Mouse (Mus musculus): ENCODE results near the gene Sf3b1. TPM values are rescaled to one million over a fixed set of nuclear protein-coding genes. Genes with fewer than 3 reads are reported as not detected.

Gene Sf3b1
- polyA plus RNA-seq, 1 experiment from 2014 or later, result 86.5 TPM

- Histone ChIP-seq H3K4me3 (ENCODE audit: inconsistent target) (no peak overlapping the region), H3K27ac (no peak overlapping the region), H3K79me2 (ENCODE audit: inconsistent target) (no peaks in the 10 kb centered on the region), H3K36me3 (ENCODE audit: inconsistent target) (no peaks in the 10 kb centered on the region)
- WGBS (ENCODE audit: missing documents), result 56% methylated on average over 3 of the region's 3 CpGs
These were observed 82.6 kb downstream of the Sf3b1 start for GRCm38 (mm10) chr1:54944648-54945047.

GRCm38 (mm10) chr1:54935466-54935865 lies 91.8 kb downstream of the Sf3b1 start:
- WGBS (ENCODE audit: missing documents), result 86% methylated on average over 3 of the region's 3 CpGs
- Histone ChIP-seq H3K79me2 (ENCODE audit: inconsistent target) (no peaks in the 10 kb centered on the region), H3K4me3 (ENCODE audit: inconsistent target) (no peak overlapping the region), H3K27ac (no peak overlapping the region), H3K36me3 (ENCODE audit: inconsistent target) (no peaks in the 10 kb centered on the region)

Other genes with a start within 250 kb of the Sf3b1 start
- 20.2 to 33.0 TPM (median 32.0 TPM) in 3 replicates for gene Ankrd44, start 101.1 kb downstream of the Sf3b1 start, polyA plus RNA-seq (2018)
- gene Coq10b, start 25.3 kb upstream of the Sf3b1 start, polyA plus RNA-seq (2018), result 15.3 to 21.2 TPM (median 15.4 TPM) in 3 replicates
- gene Hspe1, start 60.7 kb upstream of the Sf3b1 start, polyA plus RNA-seq (2018), result 207 to 271 TPM (median 256 TPM) in 3 replicates
- gene Hspd1, start 60.8 kb upstream of the Sf3b1 start, polyA plus RNA-seq (2018), result 107 to 280 TPM (median 197 TPM) in 3 replicates
- 32.8 to 41.0 TPM (median 37.8 TPM) in 3 replicates for gene Mob4, start 103.8 kb upstream of the Sf3b1 start, polyA plus RNA-seq (2018)
- 1.1 to 2.8 TPM (median 1.6 TPM) in 3 replicates for gene Rftn2, start 199.3 kb upstream of the Sf3b1 start, polyA plus RNA-seq (2018)
- gene Mars2, start 209.7 kb upstream of the Sf3b1 start, polyA plus RNA-seq (2018), result 0.86 to 1.8 TPM (median 0.86 TPM) in 3 replicates